Mouse (Mus musculus) effector memory CD4-positive, alpha-beta T cell, adult 7 months (primary cell): Measurements from ENCODE around the gene Rpe. TPM values are rescaled to one million over a fixed set of nuclear protein-coding genes. Genes with fewer than 3 reads are reported as not detected.

Experiments used
- polyA plus RNA-seq: library from polyadenylated mRNA; unstranded; fragments of 100-300 nt; shearing (Covaris generic); gene quantifications from one replicate; pipeline ENCODE4 v1.2.1, GENCODE M21; 2017

The Rpe gene
- polyA plus RNA-seq, result 41.7 TPM

DNA sequence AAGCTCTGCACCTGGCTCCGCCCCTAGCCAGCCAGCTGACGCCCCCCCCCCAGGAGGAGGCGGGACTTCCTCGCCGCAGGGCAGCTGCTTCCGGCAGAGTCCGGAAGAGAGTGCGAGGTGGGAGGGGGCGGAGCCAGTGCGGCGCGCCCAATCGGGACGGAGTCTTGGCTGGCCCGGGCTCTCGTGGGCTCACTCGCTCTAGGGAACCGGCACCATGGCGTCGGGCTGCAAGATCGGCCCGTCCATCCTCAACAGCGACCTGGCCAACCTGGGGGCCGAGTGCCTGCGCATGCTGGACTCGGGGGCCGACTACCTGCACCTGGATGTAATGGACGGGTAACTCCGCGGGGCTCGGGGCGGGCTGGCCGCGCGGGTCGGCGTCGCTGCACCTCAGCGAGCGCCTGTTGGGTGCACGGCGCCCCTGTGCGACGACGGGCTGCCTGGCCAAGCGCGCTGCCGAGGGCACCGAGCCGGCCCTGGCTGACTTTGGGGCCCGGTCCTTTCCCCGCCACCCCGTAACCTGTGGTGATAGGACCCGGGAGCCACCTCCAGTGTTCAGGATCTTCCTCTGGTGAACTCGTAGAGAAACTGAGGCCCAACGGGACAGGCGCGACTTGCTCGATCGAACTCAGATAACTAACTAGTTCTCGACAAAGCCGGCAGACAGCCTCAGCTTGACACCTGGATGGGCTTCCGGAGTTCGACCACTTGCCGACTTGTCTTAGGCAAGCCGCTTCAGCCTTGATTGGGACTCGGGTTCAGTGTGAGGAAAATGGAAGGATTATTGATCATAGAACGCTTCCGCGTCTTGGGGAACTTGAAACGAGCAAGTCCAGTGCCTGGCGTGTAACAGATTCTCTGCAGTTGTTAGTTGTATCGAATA is at the start of gene Rpe:
TSS of gene Rpe (plus strand) at position 139 of the 883 bp plus-strand sequence.

Other genes with a start within 250 kb of the Rpe start
- 0.72 TPM for gene Unc80, start 232.5 kb upstream of the Rpe start, polyA plus RNA-seq
- gene Kansl1l, start 116.7 kb downstream of the Rpe start, polyA plus RNA-seq, result 32.8 TPM
- gene Acadl, start 162.4 kb downstream of the Rpe start, polyA plus RNA-seq, result 81.3 TPM
- gene Myl1, start 244.6 kb downstream of the Rpe start, polyA plus RNA-seq, result not detected